Mouse (Mus musculus): ENCODE results near the gene Raet1e.
"Not testable (repeated sequence)": the region's sequence is repeated elsewhere in the genome, so short reads cannot be mapped to it uniquely, and the experiment has no call there.

The Raet1e gene

GRCm38 (mm10) chr10:22165328-22166003 lies 7.1 kb downstream of the Raet1e start:
- not testable (repeated sequence) for DNase-seq (ENCODE audit: low spot score)

- not testable (repeated sequence) for DNase-seq (ENCODE audit: low spot score)
Measured at GRCm38 (mm10) chr10:22166025-22166424, 7.7 kb downstream of the Raet1e start.

GRCm38 (mm10) chr10:22167061-22167460 lies 8.7 kb downstream of the Raet1e start:
- DNase-seq (ENCODE audit: low spot score) = not testable (repeated sequence)

- not testable (repeated sequence) for DNase-seq (ENCODE audit: low spot score)
Measured at GRCm38 (mm10) chr10:22169116-22169515, 10.7 kb downstream of the Raet1e start.

- not testable (repeated sequence) for DNase-seq (ENCODE audit: low spot score)
Measured at GRCm38 (mm10) chr10:22172431-22173334, 14.3 kb downstream of the Raet1e start.

- DNase-seq (ENCODE audit: low spot score) = not testable (repeated sequence)
Measured at GRCm38 (mm10) chr10:22173335-22174189, 15.2 kb downstream of the Raet1e start.

GRCm38 (mm10) chr10:22174190-22174487 lies 15.8 kb downstream of the Raet1e start:
- not testable (repeated sequence) for DNase-seq (ENCODE audit: low spot score)

GRCm38 (mm10) chr10:22176515-22176914 lies 18.1 kb downstream of the Raet1e start:
- DNase-seq (ENCODE audit: low spot score) = not testable (repeated sequence)

GRCm38 (mm10) chr10:22191035-22191434 lies 32.7 kb downstream of the Raet1e start:
- DNase-seq (ENCODE audit: low spot score) = not testable (repeated sequence)

GRCm38 (mm10) chr10:22201352-22201751 lies 43.0 kb downstream of the Raet1e start:
- not testable (repeated sequence) for DNase-seq (ENCODE audit: low spot score)

GRCm38 (mm10) chr10:22202784-22203583 lies 44.6 kb downstream of the Raet1e start:
- DNase-seq (ENCODE audit: low spot score) = not testable (repeated sequence)

- not testable (repeated sequence) for DNase-seq (ENCODE audit: low spot score)
Measured at GRCm38 (mm10) chr10:22206443-22206842, 48.1 kb downstream of the Raet1e start.

- peak; percentile 36 for DNase-seq (ENCODE audit: low spot score)
Measured at GRCm38 (mm10) chr10:22212012-22212696, 53.8 kb downstream of the Raet1e start.

GRCm38 (mm10) chr10:22223474-22224349 lies 65.3 kb downstream of the Raet1e start:
- DNase-seq (ENCODE audit: low spot score) = peak; percentile 60

- no peak for DNase-seq (ENCODE audit: low spot score)
Measured at GRCm38 (mm10) chr10:22265060-22265459, 106.7 kb downstream of the Raet1e start.

GRCm38 (mm10) chr10:22270879-22271786 lies 112.8 kb downstream of the Raet1e start:
- not testable (repeated sequence) for DNase-seq (ENCODE audit: low spot score)

GRCm38 (mm10) chr10:22272914-22273683 lies 114.7 kb downstream of the Raet1e start:
- not testable (repeated sequence) for DNase-seq (ENCODE audit: low spot score)
